Mouse (Mus musculus): ENCODE results near the gene Grem1.

DNA sequence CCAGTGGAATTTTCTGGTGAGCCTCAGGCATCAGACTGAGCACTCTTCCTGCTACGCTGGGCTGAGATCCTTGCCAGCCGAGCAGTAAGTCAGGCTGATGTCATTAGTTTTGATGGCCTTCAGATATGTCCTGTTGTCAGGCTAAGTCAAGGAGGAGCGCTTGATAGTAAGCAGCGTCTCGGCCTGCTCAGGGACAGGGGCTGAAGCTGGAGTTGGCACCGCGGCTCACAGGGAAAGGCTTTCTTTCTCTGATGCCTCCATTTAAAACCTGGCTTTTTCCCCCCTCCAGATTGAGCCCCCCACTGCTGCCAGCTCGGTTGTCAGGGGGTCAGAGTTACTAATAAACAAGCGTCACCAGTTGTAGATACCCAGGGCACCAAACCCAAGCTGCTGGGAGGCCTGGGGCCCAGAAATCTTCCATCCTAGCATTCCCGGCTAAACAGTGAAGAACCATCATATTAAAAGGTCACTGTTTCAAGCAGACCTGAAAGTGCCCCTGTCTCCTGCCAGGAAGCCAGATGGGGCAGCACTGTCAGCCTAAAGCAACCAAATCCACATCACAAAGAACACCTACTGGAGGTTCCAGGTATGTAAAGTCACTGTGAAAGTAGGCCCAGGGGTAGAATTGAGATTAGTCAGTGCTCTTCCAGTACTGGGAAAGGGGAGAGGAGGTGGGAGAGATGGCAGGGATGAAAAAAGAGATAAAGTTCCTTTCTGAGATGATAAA, 48.6 kb upstream of the Grem1 start:
- TF ChIP-seq POLR2A (IDR thresholded peaks at IDR 0.05; ENCODE audit: insufficient read depth, low read depth, low read length) = no peak
- TF ChIP-seq CTCF (IDR thresholded peaks at IDR 0.05; ENCODE audit: insufficient read depth, low read depth, low read length) = no peak

Data from olfactory bulb, adult 2 months (tissue).